Mouse (Mus musculus): ENCODE measurements at regions not wholly inside any gene's neighbourhood (a gene's known extent, or its start where the extent isn't known, plus 50 kb on each side); places are given as distances from the start of the nearest gene placed in this dataset.

DNA sequence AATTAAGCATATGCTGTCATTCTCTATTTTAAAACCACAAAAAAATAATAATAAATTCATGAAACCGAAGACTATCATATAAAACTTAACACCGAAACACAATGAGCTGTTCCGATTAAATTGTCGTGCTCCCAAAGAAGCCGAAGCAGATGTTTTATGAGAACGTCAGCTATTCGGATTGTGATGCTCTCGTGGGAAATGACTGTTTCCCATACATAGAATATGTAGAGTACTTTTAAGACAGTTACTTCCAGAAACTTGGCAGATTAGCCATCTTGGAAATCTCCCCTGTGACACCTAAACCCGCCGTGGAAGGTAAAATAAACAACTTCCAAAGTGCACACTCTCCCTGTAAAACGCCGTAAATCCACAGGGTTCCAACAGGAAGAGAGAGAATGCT, 162.4 kb upstream of the Fbxl17 start:
- no peak for DNase-seq (ENCODE audit: low spot score)
- H3K9me3 ChIP-seq (ENCODE audit: control insufficient read depth, low read length) = no peaks in the 10 kb centered on the region
- H3K4me2 ChIP-seq (replicated peaks) = no peak overlapping the region
- no peak for ATAC-seq (ENCODE audit: low FRiP score)
- H3K27me3 ChIP-seq (ENCODE audit: control insufficient read depth, insufficient read depth, low read length) = no peaks in the 10 kb centered on the region
- H3K27ac ChIP-seq = no peak overlapping the region
- H3K9ac ChIP-seq = no peak overlapping the region
- H3K4me3 ChIP-seq (replicated peaks; ENCODE audit: low read length) = no peak overlapping the region
- no peaks in the 10 kb centered on the region for H3K36me3 ChIP-seq (replicated peaks; ENCODE audit: control insufficient read depth, insufficient read depth)
- WGBS = 73% methylated on average over 12 of the region's 12 CpGs
- no peaks in the 10 kb centered on the region for H3K4me1 ChIP-seq (replicated peaks; ENCODE audit: control insufficient read depth, insufficient read depth, low read length)

DNA sequence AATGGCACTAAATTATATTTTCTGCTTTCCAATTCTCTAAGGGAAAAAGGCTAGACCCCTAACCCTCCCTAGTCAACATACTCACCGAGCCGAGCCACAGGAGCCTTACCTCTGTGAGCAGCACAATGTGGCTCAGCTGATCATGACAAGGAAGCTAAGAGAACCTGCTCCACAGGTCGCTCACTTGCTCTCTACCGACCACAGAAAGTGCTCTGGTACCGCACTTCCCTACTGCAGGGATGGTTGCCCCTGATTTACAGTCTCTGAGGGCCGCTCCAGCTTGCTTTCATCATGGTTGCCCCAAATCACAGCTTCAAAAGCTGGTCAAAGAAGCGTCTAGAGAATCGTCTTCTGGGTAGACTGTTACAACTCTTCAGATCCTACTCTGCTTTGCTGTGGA, 177.0 kb upstream of the Fbxl17 start:
- DNase-seq (ENCODE audit: low spot score) (no peak), ATAC-seq (ENCODE audit: low FRiP score) (no peak)
- Histone ChIP-seq H3K27ac (no peak overlapping the region), H3K9ac (no peak overlapping the region), H3K4me1 (replicated peaks; ENCODE audit: control insufficient read depth, insufficient read depth, low read length) (no peaks in the 10 kb centered on the region), H3K36me3 (replicated peaks; ENCODE audit: control insufficient read depth, insufficient read depth) (no peaks in the 10 kb centered on the region), H3K4me2 (replicated peaks) (no peak overlapping the region), H3K27me3 (ENCODE audit: control insufficient read depth, insufficient read depth, low read length) (no peaks in the 10 kb centered on the region), H3K4me3 (replicated peaks; ENCODE audit: low read length) (no peak overlapping the region), H3K9me3 (ENCODE audit: control insufficient read depth, low read length) (no peaks in the 10 kb centered on the region)
- WGBS = 88% methylated on average over 8 of the region's 8 CpGs

GRCm38 (mm10) chr17:63677996-63678657, 178.3 kb upstream of the Fbxl17 start:
- Histone ChIP-seq H3K27me3 (ENCODE audit: control insufficient read depth, insufficient read depth, low read length) (no peaks in the 10 kb centered on the region), H3K4me3 (replicated peaks; ENCODE audit: low read length) (no peak overlapping the region), H3K9ac (no peak overlapping the region), H3K4me1 (replicated peaks; ENCODE audit: control insufficient read depth, insufficient read depth, low read length) (no peaks in the 10 kb centered on the region), H3K4me2 (replicated peaks) (no peak overlapping the region), H3K36me3 (replicated peaks; ENCODE audit: control insufficient read depth, insufficient read depth) (no peaks in the 10 kb centered on the region), H3K27ac (no peak overlapping the region), H3K9me3 (ENCODE audit: control insufficient read depth, low read length) (no peaks in the 10 kb centered on the region)
- 82% methylated on average over 3 of the region's 3 CpGs for WGBS
- DNase-seq (ENCODE audit: low spot score) (no peak), ATAC-seq (ENCODE audit: low FRiP score) (no peak)

GRCm38 (mm10) chr17:63680479-63680878, 180.7 kb upstream of the Fbxl17 start:
- no peaks in the 10 kb centered on the region for H3K36me3 ChIP-seq (replicated peaks; ENCODE audit: control insufficient read depth, insufficient read depth)
- H3K27ac ChIP-seq = no peak overlapping the region
- ATAC-seq (ENCODE audit: low FRiP score) (no peak), DNase-seq (ENCODE audit: low spot score) (no peak)
- 78% methylated on average over 3 of the region's 3 CpGs for WGBS
- no peak overlapping the region for H3K4me2 ChIP-seq (replicated peaks)
- H3K27me3 ChIP-seq (ENCODE audit: control insufficient read depth, insufficient read depth, low read length) = no peaks in the 10 kb centered on the region
- H3K9me3 ChIP-seq (ENCODE audit: control insufficient read depth, low read length) = no peaks in the 10 kb centered on the region
- H3K4me3 ChIP-seq (replicated peaks; ENCODE audit: low read length) = no peak overlapping the region
- no peaks in the 10 kb centered on the region for H3K4me1 ChIP-seq (replicated peaks; ENCODE audit: control insufficient read depth, insufficient read depth, low read length)
- H3K9ac ChIP-seq = no peak overlapping the region

DNA sequence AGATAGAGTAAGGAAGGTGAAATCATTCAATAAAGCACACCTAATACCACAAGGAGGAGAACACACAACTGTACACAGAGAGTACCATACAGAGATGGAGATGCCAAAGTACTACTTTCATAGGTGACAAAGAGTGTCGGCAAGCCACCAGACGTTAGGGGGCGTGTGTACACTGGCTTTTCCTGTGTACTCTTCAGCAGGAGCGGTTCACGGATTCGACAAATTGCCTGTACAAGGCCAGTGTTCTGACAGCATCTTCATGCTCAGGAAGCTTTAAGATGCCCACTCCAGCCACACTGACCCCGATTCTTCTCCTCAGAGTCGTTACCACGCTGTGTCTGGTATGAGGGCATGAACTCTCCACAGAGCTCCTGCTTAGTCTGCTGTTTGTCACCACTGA, 179.5 kb upstream of the Fer start:
- 86% methylated on average over 9 of the region's 9 CpGs for WGBS
- H3K4me2 ChIP-seq (replicated peaks) = no peak overlapping the region
- H3K9ac ChIP-seq = no peak overlapping the region
- ATAC-seq (ENCODE audit: low FRiP score) (no peak), DNase-seq (ENCODE audit: low spot score) (no peak)
- no peak overlapping the region for H3K4me3 ChIP-seq (replicated peaks; ENCODE audit: low read length)
- H3K27ac ChIP-seq = no peak overlapping the region
- no peaks in the 10 kb centered on the region for H3K9me3 ChIP-seq (ENCODE audit: control insufficient read depth, low read length)
- peaks cover 6% of the 10 kb centered on the region; the same call in 1 of the 2 replicates for H3K4me1 ChIP-seq (replicated peaks; ENCODE audit: control insufficient read depth, insufficient read depth, low read length)
- no peaks in the 10 kb centered on the region for H3K36me3 ChIP-seq (replicated peaks; ENCODE audit: control insufficient read depth, insufficient read depth)
- no peaks in the 10 kb centered on the region for H3K27me3 ChIP-seq (ENCODE audit: control insufficient read depth, insufficient read depth, low read length)

DNA sequence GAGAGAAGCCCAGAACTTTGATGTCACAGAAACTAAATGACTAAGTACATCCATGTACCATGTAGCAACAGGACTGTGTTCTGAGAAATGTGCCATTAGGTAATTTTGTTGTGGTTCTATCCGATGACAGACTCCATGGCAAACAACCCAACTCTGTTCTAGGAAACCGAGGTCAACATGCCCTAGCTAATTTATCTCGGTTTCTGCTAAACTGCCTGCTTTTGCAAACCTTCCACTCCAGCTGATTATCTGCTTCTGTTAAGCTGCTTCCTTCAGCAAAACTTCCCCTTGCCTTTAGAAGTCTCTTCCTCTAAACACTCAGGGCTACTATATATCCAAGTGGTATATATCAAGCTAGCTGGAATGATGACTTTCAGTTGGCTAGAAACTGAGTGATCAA, 178.8 kb upstream of the Fer start:
- Histone ChIP-seq H3K27me3 (ENCODE audit: control insufficient read depth, insufficient read depth, low read length) (no peaks in the 10 kb centered on the region), H3K9ac (no peak overlapping the region), H3K27ac (no peak overlapping the region), H3K4me1 (replicated peaks; ENCODE audit: control insufficient read depth, insufficient read depth, low read length) (peaks cover 6% of the 10 kb centered on the region; the same call in 1 of the 2 replicates), H3K9me3 (ENCODE audit: control insufficient read depth, low read length) (no peaks in the 10 kb centered on the region), H3K4me3 (replicated peaks; ENCODE audit: low read length) (no peak overlapping the region), H3K4me2 (replicated peaks) (no peak overlapping the region), H3K36me3 (replicated peaks; ENCODE audit: control insufficient read depth, insufficient read depth) (no peaks in the 10 kb centered on the region)
- 90% methylated on average over 3 of the region's 3 CpGs for WGBS
- DNase-seq (ENCODE audit: low spot score) = no peak
- ATAC-seq (ENCODE audit: low FRiP score) = no peak

GRCm38 (mm10) chr17:63685956-63686355, 176.9 kb upstream of the Fer start:
- no peaks in the 10 kb centered on the region for H3K36me3 ChIP-seq (replicated peaks; ENCODE audit: control insufficient read depth, insufficient read depth)
- no peaks in the 10 kb centered on the region for H3K27me3 ChIP-seq (ENCODE audit: control insufficient read depth, insufficient read depth, low read length)
- H3K4me3 ChIP-seq (replicated peaks; ENCODE audit: low read length) = no peak overlapping the region
- H3K4me1 ChIP-seq (replicated peaks; ENCODE audit: control insufficient read depth, insufficient read depth, low read length) = peaks cover 6% of the 10 kb centered on the region; the same call in 1 of the 2 replicates
- no peak overlapping the region for H3K4me2 ChIP-seq (replicated peaks)
- no peak overlapping the region for H3K27ac ChIP-seq
- 42% methylated on average over 4 of the region's 4 CpGs for whole genome bisulfite sequencing
- ATAC-seq (ENCODE audit: low FRiP score) (peak; percentile 79), DNase-seq (ENCODE audit: low spot score) (peak; percentile 41)
- H3K9ac ChIP-seq = no peak overlapping the region
- H3K9me3 ChIP-seq (ENCODE audit: control insufficient read depth, low read length) = no peaks in the 10 kb centered on the region

- H3K4me3 ChIP-seq (replicated peaks; ENCODE audit: low read length) = no peak overlapping the region
- no peaks in the 10 kb centered on the region for H3K9me3 ChIP-seq (ENCODE audit: control insufficient read depth, low read length)
- no peaks in the 10 kb centered on the region for H3K36me3 ChIP-seq (replicated peaks; ENCODE audit: control insufficient read depth, insufficient read depth)
- no peaks in the 10 kb centered on the region for H3K27me3 ChIP-seq (ENCODE audit: control insufficient read depth, insufficient read depth, low read length)
- no peak overlapping the region for H3K27ac ChIP-seq
- H3K4me2 ChIP-seq (replicated peaks) = no peak overlapping the region
- DNase-seq (ENCODE audit: low spot score) = no peak
- peaks cover 6% of the 10 kb centered on the region; the same call in 1 of the 2 replicates for H3K4me1 ChIP-seq (replicated peaks; ENCODE audit: control insufficient read depth, insufficient read depth, low read length)
- no peak overlapping the region for H3K9ac ChIP-seq
- ATAC-seq (ENCODE audit: low FRiP score) = 0 out of 2 replicates have a peak, but pooled peaks have one; percentile 6
- 74% methylated on average over 4 of the region's 4 CpGs for WGBS
Observed at GRCm38 (mm10) chr17:63686361-63686760, 176.5 kb upstream of the Fer start.

DNA sequence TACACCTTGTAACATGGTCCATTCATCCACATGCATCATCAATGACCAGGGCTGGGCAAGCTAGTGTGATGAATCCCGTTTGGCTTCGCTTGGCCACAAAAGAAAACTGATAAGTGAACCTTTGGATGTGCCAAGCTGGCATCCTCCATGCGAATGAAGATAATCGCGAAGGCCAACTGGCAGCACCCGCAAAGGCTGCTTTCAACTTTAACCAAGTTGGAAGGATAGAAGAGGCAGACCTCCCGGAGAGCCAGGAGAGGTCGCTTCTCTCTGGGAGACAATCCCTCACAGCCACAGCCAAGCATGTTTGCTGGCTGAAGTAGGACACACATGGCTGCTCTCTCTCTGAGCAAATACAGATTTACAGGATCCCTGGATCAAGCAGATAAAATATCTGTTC, 173.6 kb upstream of the Fer start:
- ATAC-seq (ENCODE audit: low FRiP score) (no peak), DNase-seq (ENCODE audit: low spot score) (no peak)
- no peaks in the 10 kb centered on the region for H3K9me3 ChIP-seq (ENCODE audit: control insufficient read depth, low read length)
- WGBS = 85% methylated on average over 8 of the region's 8 CpGs
- H3K36me3 ChIP-seq (replicated peaks; ENCODE audit: control insufficient read depth, insufficient read depth) = no peaks in the 10 kb centered on the region
- no peak overlapping the region for H3K9ac ChIP-seq
- no peaks in the 10 kb centered on the region for H3K27me3 ChIP-seq (ENCODE audit: control insufficient read depth, insufficient read depth, low read length)
- H3K27ac ChIP-seq = no peak overlapping the region
- no peak overlapping the region for H3K4me2 ChIP-seq (replicated peaks)
- peaks cover 6% of the 10 kb centered on the region; the same call in 1 of the 2 replicates for H3K4me1 ChIP-seq (replicated peaks; ENCODE audit: control insufficient read depth, insufficient read depth, low read length)
- H3K4me3 ChIP-seq (replicated peaks; ENCODE audit: low read length) = no peak overlapping the region
